Mouse (Mus musculus): Measurements from ENCODE around the gene Efcc1. TPM values are rescaled to one million over a fixed set of nuclear protein-coding genes. Genes with fewer than 3 reads are reported as not detected.

The Efcc1 gene
- polyA plus RNA-seq, 1 experiment from 2014 or later = 3.8 TPM

- H3K9ac ChIP-seq = no peak overlapping the region
- DNase-seq = no peak
- no peaks in the 10 kb centered on the region for H3K27me3 ChIP-seq (ENCODE audit: insufficient read depth, low read length)
- 70% methylated on average over 5 of the region's 5 CpGs for WGBS
- H3K4me3 ChIP-seq (ENCODE audit: low read depth, low read length) = no peak overlapping the region
- H3K9me3 ChIP-seq (ENCODE audit: low read depth, low read length) = no peaks in the 10 kb centered on the region
- no peak overlapping the region for H3K27ac ChIP-seq (ENCODE audit: low read depth)
- H3K36me3 ChIP-seq (ENCODE audit: insufficient read depth) = no peaks in the 10 kb centered on the region
- no peak overlapping the region for H3K4me2 ChIP-seq
- ATAC-seq (ENCODE audit: insufficient read depth) = no peak
- TF ChIP-seq CTCF (IDR thresholded peaks at IDR 0.05; ENCODE audit: low read depth) = no peak
- peaks cover 8% of the 10 kb centered on the region; the same call in 1 of the 2 replicates for H3K4me1 ChIP-seq (ENCODE audit: insufficient read depth)
These were observed 12.6 kb downstream of the Efcc1 start for GRCm38 (mm10) chr6:87743281-87743680.

GRCm38 (mm10) chr6:87744632-87745031 is 14.0 kb downstream of the Efcc1 start:
- 65% methylated on average over 3 of the region's 3 CpGs for WGBS

DNA sequence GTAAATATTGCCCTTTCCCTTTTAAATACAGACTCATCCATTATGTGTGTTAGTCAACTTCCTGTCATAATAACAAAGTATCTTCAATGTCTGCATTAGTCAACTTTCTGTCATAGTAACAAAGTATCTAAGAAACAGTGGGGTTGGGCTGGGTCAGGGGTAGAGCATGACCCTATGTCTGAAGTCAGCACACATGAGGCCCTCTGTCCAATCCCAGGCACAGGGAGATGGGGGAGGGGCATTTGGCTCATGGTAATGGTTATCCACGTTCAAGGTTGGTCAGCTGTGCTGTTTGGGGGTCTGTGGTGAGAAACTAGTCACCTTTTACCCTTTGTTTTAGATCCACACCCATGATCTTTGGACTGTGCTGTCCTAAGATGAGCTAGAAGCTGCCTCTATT is 14.6 kb downstream of the Efcc1 start:
- no peak overlapping the region for H3K27ac ChIP-seq (ENCODE audit: low read depth)

More at GRCm38 (mm10) chr6:87744632-87745031, 14.0 kb downstream of the Efcc1 start:
- no peak for TF ChIP-seq CTCF (IDR thresholded peaks at IDR 0.05; ENCODE audit: low read depth)
- Histone ChIP-seq H3K27me3 (ENCODE audit: insufficient read depth, low read length) (no peaks in the 10 kb centered on the region), H3K4me2 (no peak overlapping the region), H3K9me3 (ENCODE audit: low read depth, low read length) (no peaks in the 10 kb centered on the region), H3K4me3 (ENCODE audit: low read depth, low read length) (no peak overlapping the region), H3K27ac (ENCODE audit: low read depth) (no peak overlapping the region), H3K9ac (no peak overlapping the region), H3K4me1 (ENCODE audit: insufficient read depth) (peaks cover 8% of the 10 kb centered on the region; the same call in 1 of the 2 replicates), H3K36me3 (ENCODE audit: insufficient read depth) (no peaks in the 10 kb centered on the region)
- no peak for ATAC-seq (ENCODE audit: insufficient read depth)
- DNase-seq = no peak

GRCm38 (mm10) chr6:87746059-87746458 is 15.4 kb downstream of the Efcc1 start:
- no peak for TF ChIP-seq CTCF (IDR thresholded peaks at IDR 0.05; ENCODE audit: low read depth)
- DNase-seq (peak; percentile 64), ATAC-seq (ENCODE audit: insufficient read depth) (no peak)
- 39% methylated on average over 3 of the region's 3 CpGs for WGBS
- Histone ChIP-seq H3K4me3 (ENCODE audit: low read depth, low read length) (no peak overlapping the region), H3K27ac (ENCODE audit: low read depth) (peak overlapping the region; percentile 21; the same call in 1 of the 2 replicates), H3K4me2 (no peak overlapping the region), H3K27me3 (ENCODE audit: insufficient read depth, low read length) (no peaks in the 10 kb centered on the region), H3K9me3 (ENCODE audit: low read depth, low read length) (no peaks in the 10 kb centered on the region), H3K9ac (no peak overlapping the region), H3K4me1 (ENCODE audit: insufficient read depth) (no peaks in the 10 kb centered on the region), H3K36me3 (ENCODE audit: insufficient read depth) (no peaks in the 10 kb centered on the region)

More for the DNA sequence above, 14.6 kb downstream of the Efcc1 start:
- H3K4me2 ChIP-seq = no peak overlapping the region
- H3K9me3 ChIP-seq (ENCODE audit: low read depth, low read length) = no peaks in the 10 kb centered on the region
- no peaks in the 10 kb centered on the region for H3K27me3 ChIP-seq (ENCODE audit: insufficient read depth, low read length)
- no peaks in the 10 kb centered on the region for H3K36me3 ChIP-seq (ENCODE audit: insufficient read depth)
- peaks cover 5% of the 10 kb centered on the region; the same call in 1 of the 2 replicates for H3K4me1 ChIP-seq (ENCODE audit: insufficient read depth)
- ATAC-seq (ENCODE audit: insufficient read depth) (no peak), DNase-seq (no peak)
- no peak for TF ChIP-seq CTCF (IDR thresholded peaks at IDR 0.05; ENCODE audit: low read depth)
- 41% methylated on average over 1 of the region's 1 CpGs for WGBS
- no peak overlapping the region for H3K9ac ChIP-seq
- no peak overlapping the region for H3K4me3 ChIP-seq (ENCODE audit: low read depth, low read length)

GRCm38 (mm10) chr6:87746849-87747248 is 16.2 kb downstream of the Efcc1 start:
- ATAC-seq (ENCODE audit: insufficient read depth) (peak; percentile 89), DNase-seq (peak; percentile 89)

DNA sequence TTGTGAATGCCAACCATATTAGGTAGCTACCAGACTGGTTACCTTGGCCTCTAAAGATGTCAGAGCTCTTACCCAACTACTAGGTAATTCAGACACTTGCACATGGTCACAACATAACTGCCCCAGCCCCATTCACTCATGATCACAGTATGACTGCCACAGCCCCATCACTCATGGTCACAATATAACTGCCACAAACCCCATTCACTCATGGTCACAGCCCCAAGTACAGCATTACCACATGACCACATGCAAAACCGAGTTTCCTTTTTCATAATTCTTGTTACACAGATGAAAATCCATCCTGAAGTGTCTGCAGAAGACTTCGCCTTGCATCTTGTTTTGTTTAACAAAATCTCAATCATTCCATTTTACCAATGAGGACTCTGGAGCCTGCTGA is 17.4 kb downstream of the Efcc1 start:
- Histone ChIP-seq H3K4me1 (ENCODE audit: insufficient read depth) (no peaks in the 10 kb centered on the region), H3K4me3 (ENCODE audit: low read depth, low read length) (no peak overlapping the region), H3K27me3 (ENCODE audit: insufficient read depth, low read length) (no peaks in the 10 kb centered on the region), H3K9me3 (ENCODE audit: low read depth, low read length) (no peaks in the 10 kb centered on the region), H3K36me3 (ENCODE audit: insufficient read depth) (no peaks in the 10 kb centered on the region), H3K27ac (ENCODE audit: low read depth) (peak overlapping the region; percentile 33; the same call in 1 of the 2 replicates), H3K9ac (no peak overlapping the region), H3K4me2 (no peak overlapping the region)
- ATAC-seq (ENCODE audit: insufficient read depth) = no peak
- DNase-seq = no peak
- 75% methylated on average over 2 of the region's 2 CpGs for WGBS
- no peak for TF ChIP-seq CTCF (IDR thresholded peaks at IDR 0.05; ENCODE audit: low read depth)

More at GRCm38 (mm10) chr6:87746849-87747248, 16.2 kb downstream of the Efcc1 start:
- Histone ChIP-seq H3K4me3 (ENCODE audit: low read depth, low read length) (no peak overlapping the region), H3K4me1 (ENCODE audit: insufficient read depth) (no peaks in the 10 kb centered on the region), H3K9ac (no peak overlapping the region), H3K36me3 (ENCODE audit: insufficient read depth) (no peaks in the 10 kb centered on the region), H3K27me3 (ENCODE audit: insufficient read depth, low read length) (no peaks in the 10 kb centered on the region), H3K27ac (ENCODE audit: low read depth) (peak overlapping the region; percentile 26; the same call in 1 of the 2 replicates), H3K4me2 (no peak overlapping the region), H3K9me3 (ENCODE audit: low read depth, low read length) (no peaks in the 10 kb centered on the region)
- no peak for TF ChIP-seq CTCF (IDR thresholded peaks at IDR 0.05; ENCODE audit: low read depth)
- WGBS = 45% methylated on average over 2 of the region's 2 CpGs

GRCm38 (mm10) chr6:87748531-87748930 is 17.9 kb downstream of the Efcc1 start:
- no peaks in the 10 kb centered on the region for H3K27me3 ChIP-seq (ENCODE audit: insufficient read depth, low read length)
- TF ChIP-seq CTCF (IDR thresholded peaks at IDR 0.05; ENCODE audit: low read depth) = no peak
- H3K9ac ChIP-seq = no peak overlapping the region
- peak overlapping the region; percentile 33; the same call in 1 of the 2 replicates for H3K27ac ChIP-seq (ENCODE audit: low read depth)
- H3K4me1 ChIP-seq (ENCODE audit: insufficient read depth) = no peaks in the 10 kb centered on the region
- no peak overlapping the region for H3K4me3 ChIP-seq (ENCODE audit: low read depth, low read length)
- WGBS = 62% methylated on average over 6 of the region's 6 CpGs
- no peak overlapping the region for H3K4me2 ChIP-seq
- peak; percentile 67 for DNase-seq
- H3K36me3 ChIP-seq (ENCODE audit: insufficient read depth) = no peaks in the 10 kb centered on the region
- H3K9me3 ChIP-seq (ENCODE audit: low read depth, low read length) = no peaks in the 10 kb centered on the region
- no peak for ATAC-seq (ENCODE audit: insufficient read depth)
